Mouse (Mus musculus) G1E (cell line): ENCODE data around the gene Lkaaear1. TPM values are rescaled to one million over a fixed set of nuclear protein-coding genes. Genes with fewer than 3 reads are reported as not detected.

Experiments used
- ATAC-seq: 2 replicates; pipeline ENCODE4 v1.8.0; 2016; ENCODE audit warnings: mild to moderate bottlenecking; ENCODE audit not compliant: insufficient number of reproducible peaks, poor library complexity, low FRiP score, severe bottlenecking; ENCODE audit errors: extremely low read depth
- DNase-seq: peaks from one replicate; pipeline ENCODE4 v3.0.0; 2012; ENCODE audit warnings: low spot score
- H3K27me3 ChIP-seq: 2 replicates; pipeline ENCODE4 v1.6.1; 2012; ENCODE audit warnings: mild to moderate bottlenecking, low read length, inconsistent platforms; ENCODE audit not compliant: insufficient read depth
- H3K36me3 ChIP-seq: replicated peaks from 2 replicates; pipeline ENCODE3; 2012; ENCODE audit warnings: mild to moderate bottlenecking, inconsistent platforms
- H3K4me1 ChIP-seq: 2 replicates; pipeline ENCODE4 v1.6.1; 2012; ENCODE audit warnings: low read depth, low read length, inconsistent platforms, mixed read lengths; ENCODE audit not compliant: insufficient read depth
- H3K4me3 ChIP-seq: 2 replicates; pipeline ENCODE4 v1.5.1; 2012; ENCODE audit warnings: low read depth, mild to moderate bottlenecking, inconsistent platforms, low read length, moderate library complexity, mixed read lengths
- H3K9me3 ChIP-seq: replicated peaks from 2 replicates; pipeline ENCODE4 v1.6.1; 2012; ENCODE audit warnings: inconsistent platforms
- CTCF ChIP-seq: IDR thresholded peaks from 2 replicates; pipeline ENCODE4 v1.5.1; 2012; ENCODE audit warnings: low read depth, low read length, inconsistent platforms, mixed read lengths
- GATA1 ChIP-seq: IDR thresholded peaks from 2 replicates; pipeline ENCODE4 v1.6.1; 2012; ENCODE audit warnings: borderline replicate concordance, low read length, inconsistent platforms, mixed read lengths
- GATA2 ChIP-seq: IDR thresholded peaks from 2 replicates; pipeline ENCODE4 v1.6.1; 2012; ENCODE audit warnings: low read depth, low read length, inconsistent platforms, borderline replicate concordance
- POLR2AphosphoS5 ChIP-seq: IDR thresholded peaks from 2 replicates; pipeline ENCODE4 v1.6.1; 2012; ENCODE audit warnings: low read depth, low read length, inconsistent platforms; ENCODE audit not compliant: insufficient replicate concordance
- TAL1 ChIP-seq: conservative IDR thresholded peaks from 2 replicates; pipeline ENCODE4 v1.6.1; 2012; ENCODE audit warnings: low read depth, low read length, inconsistent platforms, mixed read lengths
- polyA plus RNA-seq: library from polyadenylated mRNA; stranded (reverse); fragments of >175 nt; gene quantifications from 2 replicates; pipeline ENCODE4 v1.2.3, GENCODE M21; 2012
- total RNA-seq, 2 experiments: library from RNA; stranded (forward) in 1 of 2; stranded (reverse) in 1 of 2; fragments of 200-1000 nt in 1 of 2; fragments of >200 nt in 1 of 2; fragmentation: Nextera tagmentation in 1 of 2; gene quantifications; 2 replicates each; pipeline ENCODE4 v1.2.3; 2014 to 2017

Gene Lkaaear1
- total and polyA plus RNA-seq, 3 experiments: not detected

DNA sequence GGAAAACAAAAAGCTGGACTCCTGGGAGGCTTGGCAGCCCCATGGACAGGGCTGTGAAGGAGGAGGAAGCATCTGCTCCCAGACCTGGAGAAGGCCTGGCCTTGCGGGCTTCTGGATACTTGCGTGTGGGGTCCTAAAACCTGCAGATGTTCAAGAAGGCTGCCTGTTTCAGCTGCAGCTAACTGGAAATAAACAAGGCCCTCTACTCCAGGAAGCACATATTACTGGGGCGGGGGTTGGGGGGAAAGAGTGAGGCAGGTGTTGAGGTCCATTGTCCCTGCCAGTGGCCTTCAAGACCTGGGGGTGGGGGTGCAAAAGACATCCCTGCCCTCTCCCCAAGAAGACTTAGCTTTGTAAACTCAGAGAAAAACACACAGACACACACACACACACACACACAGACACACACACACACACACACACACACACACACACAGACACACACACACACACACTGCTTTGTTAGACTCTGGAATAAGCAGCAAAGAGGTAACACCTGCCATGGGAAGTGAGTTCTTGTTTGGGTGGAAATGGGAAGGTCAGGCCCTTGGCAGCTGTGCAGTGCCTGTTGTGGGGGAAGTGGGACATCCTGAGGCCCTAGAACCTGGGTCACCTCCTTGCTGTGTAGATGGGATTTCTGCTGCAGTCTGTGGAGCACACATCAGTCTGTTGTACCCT is 35.5 kb downstream of the Lkaaear1 start:
- Histone ChIP-seq H3K27me3 (peaks cover 18% of the 10 kb centered on the region), H3K4me3 (no peak overlapping the region), H3K36me3 (peaks cover 16% of the 10 kb centered on the region), H3K4me1 (peaks cover 15% of the 10 kb centered on the region), H3K9me3 (no peaks in the 10 kb centered on the region)
- no peak for DNase-seq
- no peak for ATAC-seq
- TF ChIP-seq GATA1 (no peak), TAL1 (no peak)

DNA sequence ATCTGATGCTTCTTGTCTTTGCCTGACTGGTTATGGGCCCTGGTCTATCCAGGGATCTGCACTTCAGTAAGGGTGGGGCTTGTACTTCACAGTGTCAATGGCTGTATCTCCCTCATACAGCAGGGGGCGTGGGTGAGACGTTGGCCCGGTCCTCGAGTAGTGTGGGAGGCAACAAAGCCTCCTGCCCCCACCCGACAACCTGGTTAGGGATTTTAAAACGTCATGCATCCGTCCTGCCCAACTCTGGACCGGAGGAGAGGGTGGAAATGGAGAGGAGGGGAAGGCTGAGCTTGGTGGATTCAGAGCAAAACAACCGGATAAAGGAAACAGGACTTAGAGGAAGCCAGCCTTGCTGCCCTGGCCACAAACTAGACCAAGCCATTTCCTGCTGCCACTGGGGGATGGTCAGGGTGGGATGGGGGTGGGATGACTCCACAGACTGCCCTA is 38.6 kb downstream of the Lkaaear1 start:
- Histone ChIP-seq H3K4me3 (no peak overlapping the region), H3K27me3 (peaks cover 11% of the 10 kb centered on the region), H3K4me1 (peaks cover 15% of the 10 kb centered on the region), H3K9me3 (no peaks in the 10 kb centered on the region), H3K36me3 (peaks cover 47% of the 10 kb centered on the region)
- TF ChIP-seq CTCF: peak; percentile 63
- no peak for TF ChIP-seq GATA2
- TF ChIP-seq POLR2AphosphoS5: no peak
- no peak for TF ChIP-seq GATA1
- TF ChIP-seq TAL1: no peak
- DNase-seq: peak; percentile 56
- ATAC-seq: peak; percentile 38

DNA sequence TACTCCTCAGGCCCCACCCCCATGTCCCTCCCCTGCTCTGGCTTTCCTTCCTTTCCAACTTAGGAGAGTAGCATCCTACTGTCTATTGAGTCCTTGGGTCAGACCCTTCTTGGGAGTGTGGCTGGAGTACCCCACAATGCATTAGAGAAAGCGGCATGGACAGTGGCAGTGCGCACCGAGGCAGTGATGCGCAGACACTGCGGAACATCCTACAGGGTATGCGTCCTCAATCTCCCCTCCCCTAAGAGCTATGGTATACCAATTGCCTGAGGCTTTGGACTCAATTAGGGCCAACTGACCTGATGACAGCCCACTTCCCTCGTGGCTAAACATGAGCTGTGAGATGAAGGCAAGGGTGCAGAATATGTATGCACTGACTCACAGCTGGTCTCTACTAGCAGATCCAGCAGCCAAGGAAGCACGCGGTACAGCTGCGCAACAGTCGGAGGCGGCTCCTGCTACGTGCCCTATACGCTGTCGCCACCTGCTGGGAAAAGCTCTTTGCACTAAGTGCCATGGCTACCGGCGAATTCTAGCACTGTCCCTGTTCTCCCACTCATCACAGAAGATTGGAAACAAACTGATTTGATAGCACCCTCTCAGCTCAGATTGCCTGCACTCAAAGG is 39.2 kb downstream of the Lkaaear1 start:
- Histone ChIP-seq H3K36me3 (peaks cover 52% of the 10 kb centered on the region), H3K4me1 (peaks cover 15% of the 10 kb centered on the region), H3K27me3 (peaks cover 11% of the 10 kb centered on the region), H3K9me3 (no peaks in the 10 kb centered on the region), H3K4me3 (no peak overlapping the region)
- ATAC-seq: no peak
- TF ChIP-seq GATA2: no peak
- no peak for TF ChIP-seq TAL1
- TF ChIP-seq POLR2AphosphoS5: no peak
- no peak for TF ChIP-seq GATA1
- no peak for TF ChIP-seq CTCF
- DNase-seq: no peak

- H3K36me3 ChIP-seq: peaks cover 58% of the 10 kb centered on the region
- H3K4me1 ChIP-seq: peaks cover 15% of the 10 kb centered on the region
- no peaks in the 10 kb centered on the region for H3K9me3 ChIP-seq
- ATAC-seq (no peak), DNase-seq (no peak)
- H3K27me3 ChIP-seq: peaks cover 7% of the 10 kb centered on the region
- TF ChIP-seq GATA2 (no peak), POLR2AphosphoS5 (no peak), CTCF (no peak), GATA1 (no peak), TAL1 (no peak)
- H3K4me3 ChIP-seq: no peak overlapping the region
These were observed 39.7 kb downstream of the Lkaaear1 start for GRCm38 (mm10) chr2:181658528-181658927.

DNA sequence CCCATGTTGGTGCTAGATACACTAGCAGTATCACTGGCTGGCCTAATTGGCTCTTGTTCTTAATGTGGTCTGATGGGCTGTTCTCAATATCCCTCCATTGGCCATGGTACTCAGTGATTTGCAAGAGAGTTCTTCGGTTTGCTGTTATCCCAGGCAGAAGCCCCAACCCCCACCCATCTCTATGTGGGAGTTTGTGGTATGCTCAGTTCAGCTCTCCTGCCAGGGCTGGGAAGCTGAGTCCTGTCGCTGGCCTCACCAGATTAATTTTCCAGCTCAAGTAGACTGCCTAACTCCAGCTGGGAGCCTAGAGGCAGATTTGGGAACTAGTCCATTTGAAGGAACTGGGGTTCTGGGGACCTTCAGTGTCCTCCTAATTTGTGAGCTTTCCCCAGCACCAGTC is 40.8 kb downstream of the Lkaaear1 start:
- Histone ChIP-seq H3K4me1 (peaks cover 9% of the 10 kb centered on the region), H3K36me3 (peaks cover 68% of the 10 kb centered on the region)
- TF ChIP-seq POLR2AphosphoS5 (no peak), GATA1 (no peak), TAL1 (no peak), CTCF (no peak), GATA2 (no peak)

GRCm38 (mm10) chr2:181656734-181657133 is 41.5 kb downstream of the Lkaaear1 start, which contains the start of gene Gm29797:
Gm29797 (plus strand) TSS chr2:181657034.
- DNase-seq (no peak), ATAC-seq (no peak)
- Histone ChIP-seq H3K4me1 (peaks cover 9% of the 10 kb centered on the region), H3K36me3 (peaks cover 75% of the 10 kb centered on the region), H3K9me3 (no peaks in the 10 kb centered on the region), H3K27me3 (no peaks in the 10 kb centered on the region), H3K4me3 (no peak within 1 kb of the TSS)
- TF ChIP-seq POLR2AphosphoS5: no peak
- no peak for TF ChIP-seq CTCF
- no peak for TF ChIP-seq GATA1
- no peak for TF ChIP-seq GATA2
- no peak for TF ChIP-seq TAL1

More for the DNA sequence above, 40.8 kb downstream of the Lkaaear1 start:
- H3K9me3 ChIP-seq: no peaks in the 10 kb centered on the region
- DNase-seq (no peak), ATAC-seq (no peak)
- H3K27me3 ChIP-seq: no peaks in the 10 kb centered on the region; the same call in 1 of the 2 replicates
- no peak overlapping the region for H3K4me3 ChIP-seq

DNA sequence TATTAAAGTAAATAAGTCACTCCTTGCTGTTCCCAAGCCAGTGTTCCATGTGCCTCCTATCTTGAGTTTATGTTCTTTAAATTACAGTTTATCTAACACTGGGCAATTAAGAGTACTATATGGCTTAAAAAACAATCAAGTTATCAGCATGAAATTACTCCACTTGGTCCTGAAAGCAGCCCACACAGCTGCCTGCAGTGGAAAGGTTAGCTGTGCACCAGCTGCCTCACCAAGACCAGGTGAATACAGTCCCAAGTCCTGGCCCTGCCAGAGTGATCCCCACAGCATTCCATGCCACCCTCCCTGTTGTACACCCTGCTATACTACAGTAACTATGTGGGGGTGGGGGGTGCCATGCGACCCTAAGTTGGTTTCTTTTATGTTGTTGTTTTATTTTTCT is 44.7 kb downstream of the Lkaaear1 start:
- no peak for ATAC-seq
- peaks cover 96% of the 10 kb centered on the region for H3K36me3 ChIP-seq

More for the DNA sequence above, 44.7 kb downstream of the Lkaaear1 start:
- H3K4me1 ChIP-seq: no peaks in the 10 kb centered on the region
- H3K27me3 ChIP-seq: no peaks in the 10 kb centered on the region
- TF ChIP-seq GATA2 (no peak), TAL1 (no peak), GATA1 (no peak), POLR2AphosphoS5 (no peak), CTCF (no peak)
- no peaks in the 10 kb centered on the region for H3K9me3 ChIP-seq
- no peak for DNase-seq
- no peak overlapping the region for H3K4me3 ChIP-seq
